Mouse (Mus musculus) testis, adult 2 months (tissue): ENCODE results near the gene Fmo1.

ENCODE experiments used
- CTCF ChIP-seq: fragments of 200-500 bp; IDR thresholded peaks from 2 replicates; pipeline ENCODE4 v1.5.1; 2012; ENCODE audit warnings: low read depth, mild to moderate bottlenecking, inconsistent platforms, low read length, moderate library complexity; ENCODE audit not compliant: control insufficient read depth, insufficient read depth, insufficient replicate concordance
- POLR2A ChIP-seq: fragments of 200-500 bp; IDR thresholded peaks from 2 replicates; pipeline ENCODE4 v1.6.1; 2012; ENCODE audit warnings: low read depth, mild to moderate bottlenecking, inconsistent platforms, low read length, moderate library complexity; ENCODE audit not compliant: control insufficient read depth

- TF ChIP-seq POLR2A (no peak), CTCF (no peak)
Observed at GRCm38 (mm10) chr1:162859545-162859976, 6.8 kb downstream of the Fmo1 start.
